Mouse (Mus musculus) hindbrain, embryonic 10.5 days (tissue): Measurements from ENCODE around the gene Bpifb1. TPM values are rescaled to one million over a fixed set of nuclear protein-coding genes. Genes with fewer than 3 reads are reported as not detected.
"Not testable (repeated sequence)": the region's sequence is repeated elsewhere in the genome, so short reads cannot be mapped to it uniquely, and the experiment has no call there.

Experiments
- DNase-seq: peaks from one replicate; pipeline ENCODE4 v3.0.0-alpha.2; 2017; ENCODE audit warnings: low spot score
- H3K27ac ChIP-seq: fragments of 300-500 bp; sonication (generic); 2 replicates; pipeline ENCODE4 v1.5.1; 2016; ENCODE audit warnings: mild to moderate bottlenecking, moderate library complexity
- H3K27me3 ChIP-seq: fragments of 300-500 bp; sonication (generic); 2 replicates; pipeline ENCODE4 v1.6.1; 2016; ENCODE audit warnings: mild to moderate bottlenecking; ENCODE audit not compliant: poor library complexity, insufficient read depth, severe bottlenecking
- H3K36me3 ChIP-seq: fragments of 300-500 bp; sonication (generic); 2 replicates; pipeline ENCODE4 v1.6.1; 2016; ENCODE audit warnings: mild to moderate bottlenecking, moderate library complexity
- H3K4me1 ChIP-seq: fragments of 300-500 bp; sonication (generic); replicated peaks from 2 replicates; pipeline ENCODE4 v1.6.1; 2016; ENCODE audit warnings: mild to moderate bottlenecking
- H3K4me3 ChIP-seq: fragments of 300-500 bp; sonication (generic); 2 replicates; pipeline ENCODE4 v1.5.1; 2016; ENCODE audit warnings: mild to moderate bottlenecking, moderate library complexity
- H3K9me3 ChIP-seq: fragments of 300-500 bp; sonication (generic); 2 replicates; pipeline ENCODE4 v1.6.1; 2016; ENCODE audit warnings: mild to moderate bottlenecking, moderate library complexity
- WGBS: fragments of 180-500 bp; shearing (Covaris S2); methylation state at CpG from one replicate; pipeline ENCODE4 v1.1.7; 2016; 5-methylcytosine and 5-hydroxymethylcytosine counted together
- polyA plus RNA-seq: library from polyadenylated mRNA; unstranded; fragments of >200 nt; fragmentation: Nextera tagmentation; extraction: Ambion mirVana; gene quantifications from 2 replicates; pipeline ENCODE4 v1.2.1, GENCODE M21; 2016

Gene Bpifb1
- polyA plus RNA-seq, 1 experiment from 2014 or later: not detected

GRCm38 (mm10) chr2:154264397-154264796 is 73.8 kb downstream of the Bpifb1 start:
- H3K4me3 ChIP-seq, H3K9me3 ChIP-seq, H3K27me3 ChIP-seq, H3K27ac ChIP-seq, DNase-seq, H3K36me3 ChIP-seq, H3K4me1 ChIP-seq: not testable (repeated sequence)
- WGBS: 84% methylated on average over 3 of the region's 3 CpGs

Other genes with a start within 250 kb of the Bpifb1 start
- not detected in 2 replicates for gene Bpifa6, start 215.9 kb upstream of the Bpifb1 start, polyA plus RNA-seq
- not detected in 2 replicates for gene Bpifa2, start 182.6 kb upstream of the Bpifb1 start, polyA plus RNA-seq
- not detected in 2 replicates for gene Bpifa3, start 60.5 kb upstream of the Bpifb1 start, polyA plus RNA-seq
- gene Bpifa1, start 47.9 kb upstream of the Bpifb1 start, polyA plus RNA-seq: 0.18 TPM in 1 of 2 replicates, not detected in the other
- not detected in 2 replicates for gene Bpifa5, start 28.2 kb upstream of the Bpifb1 start, polyA plus RNA-seq
- 0.30 and 0.41 TPM in 2 replicates for gene Bpifb5, start 32.9 kb downstream of the Bpifb1 start, polyA plus RNA-seq
- not detected in 2 replicates for gene Bpifb9a, start 67.0 kb downstream of the Bpifb1 start, polyA plus RNA-seq
- not detected in 2 replicates for gene Bpifb9b, start 116.4 kb downstream of the Bpifb1 start, polyA plus RNA-seq
- 13.9 and 16.0 TPM in 2 replicates for gene Cdk5rap1, start 182.2 kb downstream of the Bpifb1 start, polyA plus RNA-seq
- 5.3 and 7.9 TPM in 2 replicates for gene Snta1, start 217.3 kb downstream of the Bpifb1 start, polyA plus RNA-seq
- gene Cbfa2t2, start 245.7 kb downstream of the Bpifb1 start, polyA plus RNA-seq: 79.1 and 84.9 TPM in 2 replicates